Mouse (Mus musculus) embryo, embryonic 11 days (tissue): ENCODE measurements around the gene Dact2.

ENCODE experiments used
- DNase-seq: peaks from one replicate; pipeline ENCODE4 v3.0.0-alpha.2; 2015

The Dact2 gene

DNA sequence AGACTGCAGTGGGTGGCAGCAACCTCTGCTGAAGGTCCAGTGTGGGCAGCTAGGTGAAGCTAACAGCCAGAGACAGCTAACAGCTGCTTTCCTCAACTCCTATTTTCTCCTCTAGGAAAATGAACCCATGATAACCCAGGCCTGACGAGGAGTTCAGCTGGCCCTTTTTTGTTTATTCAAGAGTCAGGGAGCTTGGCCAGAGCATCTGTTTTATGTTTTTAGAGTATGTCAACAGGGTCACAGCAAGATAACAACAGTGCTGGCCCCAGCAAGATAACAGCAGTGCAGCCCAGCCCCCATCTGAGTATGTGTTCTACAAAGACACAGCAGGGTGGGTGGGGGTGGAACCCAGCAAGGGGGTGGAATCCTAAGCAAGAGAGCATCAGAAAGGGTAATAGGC, 30.6 kb downstream of the Dact2 start:
- no peak for DNase-seq

DNA sequence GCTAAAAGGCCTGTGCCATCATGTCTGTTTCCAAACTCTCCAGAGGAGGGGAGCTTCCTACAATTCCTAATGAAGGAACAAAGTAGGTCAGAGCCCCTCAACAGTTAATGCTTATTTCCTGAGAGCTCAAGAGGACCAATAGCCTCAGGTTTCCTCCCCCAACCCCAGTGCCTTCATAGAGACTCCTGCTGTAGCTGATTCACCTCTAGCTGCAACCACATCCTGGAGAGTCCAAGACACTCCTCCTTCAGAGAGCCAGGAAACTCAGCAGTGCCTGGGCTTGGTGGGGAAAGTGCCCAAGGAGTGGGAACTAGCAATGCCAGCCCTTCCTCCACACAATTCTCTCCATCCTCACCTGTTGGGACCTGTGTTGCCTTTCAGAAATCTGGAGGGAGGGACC, 31.4 kb downstream of the Dact2 start:
- DNase-seq = no peak

DNA sequence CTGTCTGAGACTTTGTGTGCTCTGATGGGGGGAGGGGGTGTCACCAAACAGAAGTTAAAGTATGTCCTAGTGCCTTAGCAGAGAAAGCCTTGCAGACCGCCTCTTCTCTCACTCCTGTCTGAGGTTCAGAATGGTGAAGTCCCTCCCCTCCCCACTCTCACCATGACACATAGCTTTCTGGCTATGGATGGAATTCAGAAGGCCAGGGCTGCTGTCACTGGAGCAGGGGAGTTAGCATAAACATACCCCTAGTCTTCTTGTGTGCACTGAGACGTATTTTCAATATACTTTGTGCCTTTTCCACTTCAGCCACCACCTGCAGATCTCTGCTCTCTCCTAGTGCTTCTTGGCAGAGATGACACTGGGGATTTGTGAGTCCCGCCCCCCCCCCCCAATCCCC, 31.9 kb downstream of the Dact2 start:
- no peak for DNase-seq

DNA sequence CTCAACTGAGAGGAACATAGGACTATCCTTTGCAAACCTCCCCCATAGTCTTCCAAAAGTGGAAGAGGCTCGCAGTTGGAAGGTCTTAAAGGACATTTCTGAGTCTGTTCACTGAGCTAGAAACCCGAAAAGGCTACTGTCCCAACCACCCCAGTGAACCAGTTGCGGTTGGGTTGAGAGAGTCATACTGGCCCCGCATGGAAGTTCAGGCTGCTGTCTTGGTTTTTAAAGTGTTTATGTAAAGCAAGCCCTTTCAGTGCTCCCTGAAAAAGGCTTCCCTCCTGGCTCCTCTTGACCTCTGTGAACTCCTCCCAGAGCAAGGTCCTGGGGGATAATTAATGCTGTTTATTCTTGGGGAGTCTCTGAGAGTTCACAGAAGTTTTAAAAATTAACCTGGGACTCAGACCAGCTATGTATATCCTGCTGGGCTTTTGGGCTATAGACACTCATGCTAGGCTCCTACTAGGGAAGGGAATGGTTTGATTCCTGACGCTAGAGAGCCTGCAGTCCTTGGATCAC, 33.1 kb downstream of the Dact2 start:
- DNase-seq = no peak

DNA sequence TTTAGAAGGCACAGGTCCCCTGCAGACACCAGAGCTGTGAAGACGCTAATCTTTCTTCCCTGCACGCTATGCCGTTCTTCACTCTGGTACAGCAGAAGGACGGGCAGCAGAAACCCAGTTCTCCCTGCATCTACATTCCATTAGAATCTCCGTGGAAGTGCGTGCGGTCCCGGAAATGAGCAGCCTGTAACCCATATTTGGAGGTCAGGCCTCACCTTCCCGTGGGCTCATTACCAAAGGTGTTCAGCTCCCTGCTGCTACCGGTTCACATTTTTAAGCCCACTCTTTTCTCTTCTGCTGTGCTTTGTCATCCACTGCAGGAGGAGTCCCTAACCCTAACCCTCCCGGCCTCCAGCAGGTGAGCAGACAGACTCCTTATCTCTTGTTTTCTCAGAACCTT, 34.7 kb downstream of the Dact2 start:
- DNase-seq = no peak

DNA sequence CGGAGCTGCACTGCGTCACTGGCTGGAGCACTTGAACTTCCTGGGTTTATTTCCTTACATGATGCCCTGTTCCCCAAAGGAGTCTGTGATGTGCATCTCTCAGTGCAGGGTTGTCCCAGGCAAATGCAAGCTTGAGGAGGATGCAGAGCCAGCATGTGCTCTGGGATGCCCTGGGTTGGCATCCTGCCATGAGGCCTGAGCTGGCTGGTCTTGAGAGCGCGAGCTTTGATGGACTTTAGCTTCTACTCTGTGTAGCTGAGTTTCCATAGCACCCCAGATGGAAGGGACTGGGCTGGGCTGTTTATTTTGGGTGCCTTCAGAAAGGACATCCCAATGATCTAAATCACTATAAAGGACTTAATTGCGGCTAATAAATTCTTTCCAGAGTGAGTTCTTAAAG, 36.5 kb downstream of the Dact2 start:
- DNase-seq = no peak

DNA sequence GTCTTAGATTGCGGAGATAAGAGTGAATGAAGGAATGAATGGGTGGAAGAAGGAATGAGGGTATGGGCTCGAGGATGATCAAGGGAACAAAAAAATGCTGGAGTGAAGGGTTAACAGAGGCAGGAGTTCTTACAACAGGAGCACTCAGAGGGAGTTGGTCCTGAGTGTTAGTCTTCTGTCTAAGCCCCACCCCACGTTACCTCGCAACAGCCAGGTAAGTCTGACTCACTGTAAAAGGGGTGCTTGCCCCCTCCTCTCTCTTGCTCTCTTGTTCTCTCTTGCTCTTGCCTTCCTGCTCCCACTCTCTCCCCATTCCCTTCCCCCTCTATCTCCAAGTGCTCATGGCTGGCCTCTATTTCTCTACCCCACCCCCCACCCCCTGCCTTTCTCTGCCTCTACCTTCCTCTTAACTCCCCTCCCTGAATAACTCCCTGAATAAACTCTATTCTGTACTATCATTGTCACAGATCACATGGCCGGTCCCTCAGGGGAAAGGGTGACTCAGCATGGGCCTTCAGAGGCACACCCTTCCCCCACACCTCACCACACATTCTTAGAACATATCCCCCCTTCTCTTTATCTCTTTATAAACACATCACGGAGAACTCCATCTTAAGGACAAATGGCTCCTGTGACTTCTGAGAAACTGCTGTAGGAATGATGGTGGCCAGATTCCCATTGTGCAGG, 37.2 kb downstream of the Dact2 start:
- no peak for DNase-seq

DNA sequence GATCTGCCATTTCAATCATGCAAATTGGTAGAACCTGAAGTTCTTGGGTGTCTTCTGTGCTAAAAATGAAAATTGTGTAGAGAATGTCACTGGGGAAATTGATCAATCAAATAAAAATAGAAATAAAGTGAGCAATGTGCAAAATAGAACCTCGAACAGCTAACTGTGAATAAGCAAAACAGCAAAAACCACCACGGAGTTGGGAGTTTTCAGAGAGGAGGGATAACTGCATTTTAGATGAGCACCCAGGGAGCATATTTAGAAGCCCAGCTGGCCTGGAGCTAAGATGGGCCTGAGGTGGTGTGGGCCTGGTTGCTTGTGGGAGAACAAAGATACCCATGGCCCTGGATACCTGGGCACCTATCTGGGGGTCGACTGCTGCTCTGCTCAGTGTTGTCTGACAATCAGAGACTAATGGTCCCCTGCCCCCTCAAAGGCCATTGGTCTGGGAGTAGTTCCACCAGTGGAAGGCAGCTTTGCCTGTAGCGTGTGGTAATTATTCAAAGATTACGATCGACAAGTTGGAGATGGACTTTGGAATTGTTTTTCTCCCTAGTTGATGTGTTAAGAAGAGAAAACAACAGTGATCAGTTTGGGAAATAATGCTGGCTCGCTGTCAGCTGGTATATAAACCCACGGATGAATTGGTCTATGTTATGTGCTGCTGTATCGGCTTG, 38.0 kb downstream of the Dact2 start:
- DNase-seq = no peak

DNA sequence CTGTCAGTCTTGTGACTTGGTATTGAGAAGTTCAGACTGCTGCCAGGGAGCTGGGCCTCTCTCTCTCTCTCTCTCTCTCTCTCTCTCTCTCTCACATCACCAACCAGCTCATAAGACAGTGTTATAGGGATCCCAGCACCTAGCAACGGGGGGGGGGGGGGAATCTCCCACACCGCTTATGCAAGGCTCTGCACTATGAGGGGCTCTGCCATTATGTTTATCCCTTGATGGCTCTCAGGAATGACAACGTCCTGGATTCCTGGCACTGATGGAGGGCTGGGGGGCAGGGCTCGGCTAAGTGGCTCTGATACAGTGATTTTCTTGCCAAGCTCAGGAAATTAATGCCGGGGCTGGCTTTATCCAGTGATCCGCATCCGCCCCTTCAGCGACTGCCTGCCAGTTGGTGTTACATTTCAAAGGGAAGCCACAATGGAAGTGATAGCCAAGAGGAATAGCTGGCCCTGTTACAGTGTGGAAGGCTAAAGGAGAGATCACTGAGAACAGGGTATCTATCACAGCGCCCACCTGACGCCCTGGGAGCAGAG, 38.7 kb downstream of the Dact2 start:
- DNase-seq = peak; percentile 67

DNA sequence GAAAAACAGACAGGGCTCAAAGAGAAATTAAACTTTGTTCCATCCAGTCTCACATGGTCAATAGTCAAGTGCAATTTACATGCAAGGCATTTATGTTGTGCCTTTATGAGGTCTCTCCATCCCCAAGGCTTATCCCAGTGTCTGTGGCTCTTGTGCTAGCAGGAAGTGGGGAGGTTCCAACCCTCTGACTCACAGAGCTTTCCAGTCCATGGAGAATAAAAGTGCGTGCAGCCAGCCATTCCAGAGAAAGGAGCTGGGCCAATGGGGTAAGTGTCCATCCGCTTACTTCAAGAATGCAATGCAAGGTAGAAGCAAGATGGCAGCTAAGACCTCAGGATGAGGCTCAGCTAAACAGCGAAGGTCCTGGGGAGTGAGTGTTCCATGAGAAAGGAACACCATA, 43.3 kb downstream of the Dact2 start:
- DNase-seq = no peak

DNA sequence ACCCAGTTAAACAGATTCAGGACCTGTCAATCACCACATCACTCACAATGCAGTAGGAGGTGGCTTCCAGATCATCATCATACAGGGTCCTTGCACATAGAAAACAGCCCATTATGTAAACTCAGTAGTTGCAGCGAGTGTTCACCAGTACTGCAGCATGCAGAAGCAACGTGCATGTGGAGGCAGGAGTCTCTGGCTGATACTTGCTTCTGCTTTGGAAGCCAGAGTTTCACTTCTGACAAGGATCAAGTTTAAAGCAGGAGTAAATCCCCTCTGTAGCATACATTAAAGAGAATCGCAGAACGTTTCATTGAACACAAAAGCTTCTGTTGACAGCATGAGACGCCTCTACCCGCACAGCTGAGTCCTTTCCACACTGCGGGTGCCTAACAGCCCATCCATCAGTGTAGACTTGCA, 46.3 kb downstream of the Dact2 start:
- DNase-seq = no peak
